Mouse (Mus musculus) myocyte (in vitro differentiated cells): ENCODE results near the gene Pgs1. TPM values are rescaled to one million over a fixed set of nuclear protein-coding genes. Genes with fewer than 3 reads are reported as not detected.
A peak's percentile ranks its signal among the peaks of the same experiment; 100 is the strongest.

ENCODE experiments used
- H3K27me3 ChIP-seq: one replicate; pipeline ENCODE4 v1.6.1; 2011; ENCODE audit not compliant: control insufficient read depth, insufficient read depth, insufficient read length
- H3K36me3 ChIP-seq: one replicate; pipeline ENCODE4 v1.6.1; 2011; ENCODE audit not compliant: control insufficient read depth, insufficient read depth
- H3K4me2 ChIP-seq: one replicate; pipeline ENCODE4 v1.6.1; 2011; ENCODE audit warnings: low read depth, control low read depth
- H3K4me3 ChIP-seq: one replicate; pipeline ENCODE4 v1.5.1; 2011; ENCODE audit warnings: mild to moderate bottlenecking, control low read depth, moderate library complexity
- H3K79me2 ChIP-seq: one replicate; pipeline ENCODE4 v1.6.1; 2011; ENCODE audit not compliant: control insufficient read depth, insufficient read depth
- H3ac ChIP-seq: one replicate; pipeline ENCODE4 v1.6.1; 2011; ENCODE audit not compliant: control insufficient read depth, insufficient read length
- CEBPB ChIP-seq: IDR thresholded peaks from 2 replicates; pipeline ENCODE4 v1.6.1; 2011; ENCODE audit warnings: mild to moderate bottlenecking, moderate library complexity; ENCODE audit not compliant: poor library complexity, insufficient read depth, severe bottlenecking
- E2F4 ChIP-seq: IDR thresholded peaks from one replicate; pipeline ENCODE4 v1.6.1; 2011; ENCODE audit warnings: mild to moderate bottlenecking, control low read depth, moderate library complexity; ENCODE audit not compliant: insufficient read depth
- MAX ChIP-seq: IDR thresholded peaks from one replicate; pipeline ENCODE4 v1.6.1; 2011; ENCODE audit warnings: low read depth, mild to moderate bottlenecking, control low read depth
- MYOD1 ChIP-seq, 3 experiments: IDR thresholded peaks; one replicate each; pipeline ENCODE4 v1.6.1; 2011; ENCODE audit warnings: control low read depth in 2 of 3, low read depth in 2 of 3, mild to moderate bottlenecking in 2 of 3, moderate library complexity in 1 of 3; ENCODE audit not compliant: insufficient read length in 2 of 3, control insufficient read depth in 1 of 3
- MYOG ChIP-seq, 3 experiments: IDR thresholded peaks; one replicate each; pipeline ENCODE4 v1.6.1; 2011; ENCODE audit warnings: control low read depth in 2 of 3, low read depth in 2 of 3, mild to moderate bottlenecking in 2 of 3; ENCODE audit not compliant: insufficient read length in 2 of 3, control insufficient read depth in 1 of 3, insufficient read depth in 1 of 3
- POLR2A ChIP-seq: IDR thresholded peaks from one replicate; pipeline ENCODE4 v1.6.1; 2011; ENCODE audit warnings: low read depth, mild to moderate bottlenecking, control low read depth, moderate library complexity; ENCODE audit not compliant: insufficient read length
- POLR2AphosphoS2 ChIP-seq: IDR thresholded peaks from one replicate; pipeline ENCODE4 v1.6.1; 2011; ENCODE audit warnings: low read depth, control low read depth; ENCODE audit not compliant: insufficient read length
- REST ChIP-seq: IDR thresholded peaks from one replicate; pipeline ENCODE4 v1.6.1; 2011; ENCODE audit warnings: mild to moderate bottlenecking, control low read depth, moderate library complexity; ENCODE audit not compliant: insufficient read depth, insufficient read length
- SRF ChIP-seq: IDR thresholded peaks from one replicate; pipeline ENCODE4 v1.6.1; 2011; ENCODE audit warnings: low read depth; ENCODE audit not compliant: control insufficient read depth, insufficient read length
- TCF12 ChIP-seq: IDR thresholded peaks from one replicate; pipeline ENCODE4 v1.6.1; 2011; ENCODE audit warnings: mild to moderate bottlenecking, control low read depth; ENCODE audit not compliant: poor library complexity, insufficient read depth, severe bottlenecking
- TCF3 ChIP-seq: IDR thresholded peaks from one replicate; pipeline ENCODE4 v1.6.1; 2011; ENCODE audit warnings: low read depth, control low read depth; ENCODE audit not compliant: insufficient read length
- USF1 ChIP-seq: IDR thresholded peaks from one replicate; pipeline ENCODE4 v1.6.1; 2011; ENCODE audit warnings: low read depth, mild to moderate bottlenecking, control low read depth, moderate library complexity
- polyA plus RNA-seq: library from polyadenylated mRNA; unstranded; fragments of >200 nt; fragmentation: generic; extraction: Trizol; gene quantifications from one replicate; pipeline ENCODE4 v1.2.1, GENCODE M21; 2012; ENCODE audit warnings: missing spikeins

The Pgs1 gene
- polyA plus RNA-seq, 1 experiment = 61.6 TPM

DNA sequence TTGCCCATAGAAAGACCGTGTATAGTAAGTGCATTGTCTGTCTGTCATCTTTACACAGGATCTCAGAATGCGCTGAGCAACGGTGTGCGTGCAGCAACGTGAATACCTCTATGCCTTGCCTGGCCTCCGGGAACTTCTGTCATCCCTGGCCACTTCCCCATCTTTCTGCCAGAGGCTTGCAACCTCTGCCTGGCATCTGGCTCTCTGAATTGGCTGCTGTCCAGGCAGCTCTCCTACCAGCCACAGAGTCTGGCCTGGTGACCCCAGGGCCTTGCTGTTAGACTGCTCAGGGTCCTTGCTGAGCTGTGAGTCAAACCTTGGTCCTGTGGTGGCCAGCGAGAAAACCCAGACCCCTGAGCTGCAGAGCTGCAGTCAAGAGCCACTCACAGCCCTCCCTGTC lies 27.9 kb upstream of the Pgs1 start:
- H3K4me2 ChIP-seq = no peak overlapping the region
- H3ac ChIP-seq = no peak overlapping the region
- H3K27me3 ChIP-seq = no peaks in the 10 kb centered on the region
- H3K36me3 ChIP-seq = no peaks in the 10 kb centered on the region
- TF ChIP-seq POLR2A (no peak), MYOD1 (IDR thresholded peaks at IDR 0.05; ENCODE audit: control insufficient read depth in 1 of 3, insufficient read length in 2 of 3, low read depth in 2 of 3) (no peak), REST (no peak), TCF3 (no peak), E2F4 (no peak), MAX (no peak), SRF (no peak), TCF12 (no peak), USF1 (no peak), POLR2AphosphoS2 (no peak), MYOG (IDR thresholded peaks at IDR 0.05; ENCODE audit: control insufficient read depth in 1 of 3, insufficient read depth in 1 of 3, insufficient read length in 2 of 3, low read depth in 2 of 3) (no peak), CEBPB (no peak)
- no peak overlapping the region for H3K4me3 ChIP-seq
- H3K79me2 ChIP-seq = no peaks in the 10 kb centered on the region

DNA sequence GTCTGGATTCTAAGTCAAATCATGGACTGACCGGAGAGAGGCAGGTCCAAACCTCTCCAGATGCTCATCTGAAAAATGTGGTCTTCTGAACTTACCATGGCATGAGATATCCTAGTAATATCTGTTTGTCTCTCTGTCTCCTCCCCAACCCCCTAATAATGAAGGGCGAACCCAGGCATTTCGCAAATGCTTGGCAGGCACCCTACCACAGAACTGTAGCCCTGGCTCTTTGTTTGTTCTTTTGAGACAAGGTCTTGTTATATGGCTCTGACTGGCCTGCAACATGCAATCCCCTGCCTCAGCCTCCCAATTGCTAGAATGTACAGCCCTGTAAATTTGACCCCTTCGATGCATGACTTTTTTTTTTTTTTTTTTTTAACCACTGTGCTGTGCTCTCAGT lies 26.9 kb upstream of the Pgs1 start:
- no peaks in the 10 kb centered on the region for H3K27me3 ChIP-seq
- TF ChIP-seq TCF3 (no peak), MYOG (IDR thresholded peaks at IDR 0.05; ENCODE audit: control insufficient read depth in 1 of 3, insufficient read depth in 1 of 3, insufficient read length in 2 of 3, low read depth in 2 of 3) (no peak), CEBPB (no peak), USF1 (no peak), TCF12 (no peak), E2F4 (no peak), MYOD1 (IDR thresholded peaks at IDR 0.05; ENCODE audit: control insufficient read depth in 1 of 3, insufficient read length in 2 of 3, low read depth in 2 of 3) (no peak), SRF (no peak), POLR2AphosphoS2 (no peak), REST (no peak), MAX (no peak), POLR2A (no peak)

DNA sequence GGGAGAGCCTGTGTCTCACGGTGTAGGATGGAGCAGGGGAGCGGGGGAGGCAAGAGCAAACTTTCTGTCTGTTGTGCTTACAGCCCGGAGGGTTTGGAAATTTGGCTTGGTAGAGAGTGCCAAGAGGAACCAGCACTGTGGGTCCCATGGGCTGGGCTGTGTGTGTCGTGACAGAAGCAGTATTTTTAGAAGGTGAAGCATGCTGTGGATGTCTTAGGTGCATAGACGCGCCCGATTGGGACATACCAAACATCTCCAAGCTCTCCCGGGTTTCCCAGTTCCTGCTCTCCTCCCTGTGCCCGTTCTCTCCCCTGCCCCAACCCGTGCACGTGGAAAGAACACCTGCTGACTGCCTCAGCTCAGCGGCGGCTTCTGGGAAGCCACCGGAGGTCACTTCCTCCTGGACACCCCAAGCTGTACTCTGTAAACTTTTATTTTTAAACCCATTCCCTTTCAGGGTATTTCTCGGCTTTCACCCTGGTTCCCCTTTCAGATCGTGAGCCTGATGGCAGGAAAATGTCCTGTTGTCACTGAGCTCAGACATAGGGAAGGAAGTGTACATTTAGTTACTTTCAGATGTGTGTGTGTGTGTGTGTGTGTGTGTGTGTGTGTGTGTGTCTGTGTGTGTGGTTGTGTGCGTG lies 26.2 kb upstream of the Pgs1 start:
- no peak overlapping the region for H3K4me3 ChIP-seq

More for the DNA sequence above, 26.9 kb upstream of the Pgs1 start:
- H3K36me3 ChIP-seq = no peaks in the 10 kb centered on the region
- no peaks in the 10 kb centered on the region for H3K79me2 ChIP-seq
- no peak overlapping the region for H3K4me2 ChIP-seq
- no peak overlapping the region for H3ac ChIP-seq
- H3K4me3 ChIP-seq = no peak overlapping the region

DNA sequence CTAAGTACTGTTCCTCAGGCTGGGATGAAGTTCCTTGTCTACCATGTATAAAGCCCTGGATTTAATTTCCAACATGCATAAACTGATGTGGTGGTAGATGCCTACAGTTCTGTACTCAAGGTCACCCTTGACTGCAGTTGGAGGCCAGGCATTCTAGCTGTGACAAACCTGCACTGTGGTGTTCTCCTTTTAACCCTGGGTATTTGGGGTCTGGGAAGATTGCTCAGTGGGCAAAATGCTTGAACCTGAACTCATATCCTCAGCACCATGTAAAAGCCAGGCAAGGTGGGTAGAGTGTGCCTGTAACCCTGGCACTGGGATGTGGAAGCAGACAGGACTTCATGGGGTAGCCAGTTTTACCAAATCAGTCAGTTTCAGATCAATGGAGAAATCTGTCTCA lies 25.5 kb upstream of the Pgs1 start:
- Histone ChIP-seq H3K4me2 (no peak overlapping the region), H3K36me3 (no peaks in the 10 kb centered on the region), H3K27me3 (no peaks in the 10 kb centered on the region), H3K4me3 (no peak overlapping the region), H3ac (no peak overlapping the region), H3K79me2 (peaks cover under 1% of the 10 kb centered on the region)
- TF ChIP-seq MAX (no peak), TCF12 (no peak), USF1 (no peak), POLR2A (no peak), MYOD1 (IDR thresholded peaks at IDR 0.05; ENCODE audit: control insufficient read depth in 1 of 3, insufficient read length in 2 of 3, low read depth in 2 of 3) (no peak), MYOG (IDR thresholded peaks at IDR 0.05; ENCODE audit: control insufficient read depth in 1 of 3, insufficient read depth in 1 of 3, insufficient read length in 2 of 3, low read depth in 2 of 3) (no peak), E2F4 (no peak), REST (no peak), TCF3 (no peak), POLR2AphosphoS2 (no peak), CEBPB (no peak), SRF (no peak)

More for the DNA sequence above, 26.2 kb upstream of the Pgs1 start:
- no peaks in the 10 kb centered on the region for H3K79me2 ChIP-seq
- no peak overlapping the region for H3ac ChIP-seq
- no peak for TF ChIP-seq MYOD1 (IDR thresholded peaks at IDR 0.05; ENCODE audit: control insufficient read depth in 1 of 3, insufficient read length in 2 of 3, low read depth in 2 of 3)
- peak in 1 of 3 experiments; percentile 20 for TF ChIP-seq MYOG (IDR thresholded peaks at IDR 0.05; ENCODE audit: control insufficient read depth in 1 of 3, insufficient read depth in 1 of 3, insufficient read length in 2 of 3, low read depth in 2 of 3)
- H3K27me3 ChIP-seq = no peaks in the 10 kb centered on the region
- no peak overlapping the region for H3K4me2 ChIP-seq
- no peaks in the 10 kb centered on the region for H3K36me3 ChIP-seq

DNA sequence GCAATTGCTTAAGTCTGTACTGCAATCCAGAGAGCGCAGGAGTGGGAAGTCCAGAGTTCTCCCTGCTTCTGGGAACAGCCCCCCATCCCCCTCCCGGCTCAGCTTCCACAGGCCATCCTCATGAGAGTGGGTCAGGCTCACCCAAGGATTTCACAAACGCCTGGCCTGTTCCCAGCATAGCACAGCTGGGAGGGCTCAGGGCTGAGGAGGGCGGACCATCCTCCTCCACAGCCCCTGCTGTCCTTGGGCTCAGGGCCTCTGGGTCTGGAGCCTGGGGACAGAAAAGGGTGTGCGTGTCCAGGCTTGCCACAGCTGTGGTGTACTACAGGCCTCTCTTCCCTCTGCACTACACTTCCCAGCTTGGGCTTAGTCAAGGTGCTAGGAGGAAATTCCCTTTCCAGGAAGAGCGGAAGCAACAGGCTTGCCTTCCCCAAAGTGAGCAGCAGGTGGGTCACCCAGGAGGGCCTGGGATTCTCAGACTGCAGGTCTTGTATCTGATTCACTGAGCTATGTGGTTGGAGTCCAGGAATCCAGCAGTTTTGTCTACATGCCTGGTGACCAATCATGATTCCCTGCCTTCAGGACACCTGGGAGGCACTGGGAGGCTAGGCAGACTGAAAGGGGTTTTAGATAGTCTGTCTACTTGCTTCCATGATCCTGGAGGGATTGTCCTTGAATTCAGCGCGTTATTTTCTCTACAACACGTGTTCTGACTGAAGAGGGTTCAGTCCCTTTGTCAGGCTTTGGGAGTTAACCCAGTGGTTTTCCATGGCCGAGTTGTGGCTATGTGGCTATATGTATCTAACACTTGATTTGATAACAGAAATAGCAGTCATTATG lies 23.6 kb upstream of the Pgs1 start:
- H3K79me2 ChIP-seq = peaks cover 19% of the 10 kb centered on the region
- no peaks in the 10 kb centered on the region for H3K27me3 ChIP-seq
- TF ChIP-seq MYOG (IDR thresholded peaks at IDR 0.05; ENCODE audit: control insufficient read depth in 1 of 3, insufficient read depth in 1 of 3, insufficient read length in 2 of 3, low read depth in 2 of 3) (peak in 1 of 3 experiments; percentile 61), TCF3 (no peak), SRF (no peak), POLR2AphosphoS2 (no peak), MAX (no peak), E2F4 (no peak), MYOD1 (IDR thresholded peaks at IDR 0.05; ENCODE audit: control insufficient read depth in 1 of 3, insufficient read length in 2 of 3, low read depth in 2 of 3) (peak in 1 of 3 experiments; percentile 5), CEBPB (no peak)
- no peak overlapping the region for H3ac ChIP-seq
- no peak overlapping the region for H3K4me3 ChIP-seq
- peaks cover 7% of the 10 kb centered on the region for H3K36me3 ChIP-seq
- peak overlapping the region; percentile 96 for H3K4me2 ChIP-seq
